Mouse (Mus musculus) hindbrain, embryonic 15.5 days (tissue): ENCODE results near the gene Defb25. TPM values are rescaled to one million over a fixed set of nuclear protein-coding genes. Genes with fewer than 3 reads are reported as not detected.

Source experiments
- ATAC-seq: fragments of 200-750 bp; cut with Nextera tagmentation; 2 replicates; pipeline ENCODE4 v1.8.0; 2017; ENCODE audit warnings: low read depth, moderate number of reproducible peaks, moderate TSS enrichment; ENCODE audit not compliant: low FRiP score
- H3K27ac ChIP-seq: fragments of 300-500 bp; sonication (generic); replicated peaks from 2 replicates; pipeline ENCODE4 v1.5.1; 2015; ENCODE audit warnings: mild to moderate bottlenecking, inconsistent platforms
- H3K27me3 ChIP-seq: fragments of 300-500 bp; sonication (generic); 2 replicates; pipeline ENCODE4 v1.6.1; 2015; ENCODE audit warnings: control low read depth, inconsistent platforms
- H3K36me3 ChIP-seq: fragments of 300-500 bp; sonication (generic); 2 replicates; pipeline ENCODE4 v1.6.1; 2015; ENCODE audit warnings: control low read depth, inconsistent platforms
- H3K4me1 ChIP-seq: fragments of 300-500 bp; sonication (generic); replicated peaks from 2 replicates; pipeline ENCODE4 v1.6.1; 2015; ENCODE audit warnings: control low read depth, inconsistent platforms
- H3K4me2 ChIP-seq: fragments of 300-500 bp; sonication (generic); 2 replicates; pipeline ENCODE4 v1.6.1; 2015; ENCODE audit warnings: moderate library complexity, mild to moderate bottlenecking, inconsistent platforms
- H3K4me3 ChIP-seq: fragments of 300-500 bp; sonication (generic); 2 replicates; pipeline ENCODE4 v1.5.1; 2015; ENCODE audit warnings: mild to moderate bottlenecking, inconsistent platforms
- H3K9ac ChIP-seq: fragments of 300-500 bp; sonication (generic); 2 replicates; pipeline ENCODE4 v1.6.1; 2015; ENCODE audit warnings: inconsistent platforms
- H3K9me3 ChIP-seq: fragments of 300-500 bp; sonication (generic); 2 replicates; pipeline ENCODE4 v1.6.1; 2016; ENCODE audit warnings: control low read depth, inconsistent platforms
- WGBS: fragments of 180-500 bp; shearing (Covaris S2); methylation state at CpG from one replicate; pipeline ENCODE4 v1.1.7; 2015; 5-methylcytosine and 5-hydroxymethylcytosine counted together
- polyA plus RNA-seq: library from polyadenylated mRNA; unstranded; fragments of >200 nt; fragmentation: Nextera tagmentation; extraction: Ambion mirVana; gene quantifications from 2 replicates; pipeline ENCODE4 v1.2.1, GENCODE M21; 2015

Defb25 gene
- polyA plus RNA-seq, 1 experiment from 2014 or later: not detected

- 7% methylated on average over 11 of the region's 11 CpGs for WGBS
- no peak overlapping the region for H3K9ac ChIP-seq
Measured at GRCm38 (mm10) chr2:152639406-152640113, 16.7 kb upstream of the Defb25 start.

GRCm38 (mm10) chr2:152638865-152639264, 16.0 kb upstream of the Defb25 start:
- Histone ChIP-seq H3K9me3 (no peaks in the 10 kb centered on the region), H3K36me3 (no peaks in the 10 kb centered on the region), H3K9ac (no peak overlapping the region), H3K4me2 (no peak overlapping the region), H3K4me1 (peaks cover 5% of the 10 kb centered on the region; the same call in 1 of the 2 replicates), H3K4me3 (no peak overlapping the region), H3K27me3 (no peaks in the 10 kb centered on the region), H3K27ac (no peak overlapping the region)
- ATAC-seq: no peak
- WGBS: 47% methylated on average over 6 of the region's 6 CpGs

More at GRCm38 (mm10) chr2:152639406-152640113, 16.7 kb upstream of the Defb25 start:
- Histone ChIP-seq H3K4me3 (no peak overlapping the region), H3K27ac (no peak overlapping the region), H3K4me1 (peaks cover 5% of the 10 kb centered on the region; the same call in 1 of the 2 replicates), H3K27me3 (no peaks in the 10 kb centered on the region), H3K4me2 (no peak overlapping the region), H3K36me3 (no peaks in the 10 kb centered on the region), H3K9me3 (no peaks in the 10 kb centered on the region)
- ATAC-seq: no peak

- no peak overlapping the region for H3K4me2 ChIP-seq
- no peaks in the 10 kb centered on the region for H3K9me3 ChIP-seq
- H3K27me3 ChIP-seq: no peaks in the 10 kb centered on the region
- no peaks in the 10 kb centered on the region for H3K36me3 ChIP-seq
- peaks cover 5% of the 10 kb centered on the region; the same call in 1 of the 2 replicates for H3K4me1 ChIP-seq
- ATAC-seq: no peak
- H3K27ac ChIP-seq: no peak overlapping the region
- WGBS: 91% methylated on average over 4 of the region's 4 CpGs
- no peak overlapping the region for H3K4me3 ChIP-seq
- no peak overlapping the region for H3K9ac ChIP-seq
Measured at GRCm38 (mm10) chr2:152637381-152637780, 14.5 kb upstream of the Defb25 start.

GRCm38 (mm10) chr2:152637006-152637322, 14.1 kb upstream of the Defb25 start:
- Histone ChIP-seq H3K27me3 (no peaks in the 10 kb centered on the region), H3K36me3 (no peaks in the 10 kb centered on the region), H3K4me1 (peaks cover 5% of the 10 kb centered on the region; the same call in 1 of the 2 replicates), H3K9me3 (no peaks in the 10 kb centered on the region), H3K9ac (no peak overlapping the region), H3K4me3 (no peak overlapping the region), H3K4me2 (no peak overlapping the region), H3K27ac (no peak overlapping the region)
- ATAC-seq: no peak
- WGBS: 83% methylated on average over 6 of the region's 6 CpGs

GRCm38 (mm10) chr2:152636246-152637005, 13.6 kb upstream of the Defb25 start:
- H3K27ac ChIP-seq: no peak overlapping the region
- no peaks in the 10 kb centered on the region for H3K36me3 ChIP-seq
- ATAC-seq: no peak
- H3K9ac ChIP-seq: no peak overlapping the region
- no peaks in the 10 kb centered on the region for H3K9me3 ChIP-seq
- WGBS: 69% methylated on average over 23 of the region's 23 CpGs
- no peaks in the 10 kb centered on the region for H3K27me3 ChIP-seq
- peaks cover 5% of the 10 kb centered on the region; the same call in 1 of the 2 replicates for H3K4me1 ChIP-seq
- no peak overlapping the region for H3K4me3 ChIP-seq
- H3K4me2 ChIP-seq: no peak overlapping the region

- 74% methylated on average over 29 of the region's 29 CpGs for WGBS
- no peaks in the 10 kb centered on the region for H3K4me1 ChIP-seq
- no peak overlapping the region for H3K4me3 ChIP-seq
- no peak overlapping the region for H3K4me2 ChIP-seq
- no peak for ATAC-seq
- peaks cover 1% of the 10 kb centered on the region; the same call in 1 of the 2 replicates for H3K27me3 ChIP-seq
- no peaks in the 10 kb centered on the region for H3K36me3 ChIP-seq
- H3K27ac ChIP-seq: no peak overlapping the region
- H3K9me3 ChIP-seq: no peaks in the 10 kb centered on the region
- H3K9ac ChIP-seq: no peak overlapping the region
Measured at GRCm38 (mm10) chr2:152634311-152634710, 11.5 kb upstream of the Defb25 start.

GRCm38 (mm10) chr2:152633334-152633733, 10.5 kb upstream of the Defb25 start:
- H3K27me3 ChIP-seq: peaks cover 8% of the 10 kb centered on the region
- peak overlapping the region; percentile 37 for H3K4me2 ChIP-seq
- H3K4me1 ChIP-seq: no peaks in the 10 kb centered on the region
- no peak overlapping the region for H3K27ac ChIP-seq
- H3K9me3 ChIP-seq: no peaks in the 10 kb centered on the region
- ATAC-seq: no peak
- H3K4me3 ChIP-seq: 0 out of 2 replicates have a peak overlapping the region, but pooled peaks have one; percentile 5
- H3K36me3 ChIP-seq: no peaks in the 10 kb centered on the region
- H3K9ac ChIP-seq: no peak overlapping the region
- 39% methylated on average over 17 of the region's 17 CpGs for WGBS

- 94% methylated on average over 6 of the region's 6 CpGs for WGBS
- H3K27ac ChIP-seq: no peak overlapping the region
- peaks cover 28% of the 10 kb centered on the region for H3K27me3 ChIP-seq
- no peak overlapping the region for H3K4me3 ChIP-seq
- H3K9ac ChIP-seq: no peak overlapping the region
- no peaks in the 10 kb centered on the region for H3K36me3 ChIP-seq
- no peak for ATAC-seq
- no peaks in the 10 kb centered on the region for H3K9me3 ChIP-seq
- no peak overlapping the region for H3K4me2 ChIP-seq
- H3K4me1 ChIP-seq: peaks cover 15% of the 10 kb centered on the region
Measured at GRCm38 (mm10) chr2:152629904-152630303, 7.1 kb upstream of the Defb25 start.

- peaks cover 28% of the 10 kb centered on the region for H3K27me3 ChIP-seq
- H3K4me1 ChIP-seq: peaks cover 15% of the 10 kb centered on the region
- H3K9ac ChIP-seq: no peak overlapping the region
- no peaks in the 10 kb centered on the region for H3K9me3 ChIP-seq
- no peak overlapping the region for H3K27ac ChIP-seq
- H3K36me3 ChIP-seq: no peaks in the 10 kb centered on the region
- no peak overlapping the region for H3K4me3 ChIP-seq
- WGBS: 71% methylated on average over 3 of the region's 3 CpGs
- ATAC-seq: no peak
- no peak overlapping the region for H3K4me2 ChIP-seq
Measured at GRCm38 (mm10) chr2:152629239-152629638, 6.4 kb upstream of the Defb25 start.

- 49% methylated on average over 17 of the region's 17 CpGs for WGBS
- Histone ChIP-seq H3K27me3 (peaks cover 28% of the 10 kb centered on the region), H3K4me2 (no peak overlapping the region)
Measured at GRCm38 (mm10) chr2:152628066-152628465, 5.2 kb upstream of the Defb25 start.

GRCm38 (mm10) chr2:152626774-152627591, 4.1 kb upstream of the Defb25 start, which contains the start of gene Rem1:
Gene Rem1 (plus strand): TSS chr2:152626951.
- WGBS: 2% methylated on average over 46 of the region's 59 CpGs
- H3K4me1 ChIP-seq: peaks cover 15% of the 10 kb centered on the region
- ATAC-seq: no peak
- H3K4me3 ChIP-seq: peak within 1 kb of the TSS; percentile 32
- H3K27ac ChIP-seq: no peak within 1 kb of the TSS
- H3K4me2 ChIP-seq: peak within 1 kb of the TSS; percentile 63
- 0 out of 2 replicates have a peak within 1 kb of the TSS, but pooled peaks have one; percentile 13 for H3K9ac ChIP-seq
- no peaks in the 10 kb centered on the region for H3K36me3 ChIP-seq
- no peaks in the 10 kb centered on the region for H3K9me3 ChIP-seq
- peaks cover 28% of the 10 kb centered on the region for H3K27me3 ChIP-seq

More at GRCm38 (mm10) chr2:152628066-152628465, 5.2 kb upstream of the Defb25 start:
- Histone ChIP-seq H3K4me1 (peaks cover 15% of the 10 kb centered on the region), H3K36me3 (no peaks in the 10 kb centered on the region), H3K27ac (no peak overlapping the region), H3K9me3 (no peaks in the 10 kb centered on the region), H3K9ac (no peak overlapping the region), H3K4me3 (no peak overlapping the region)
- no peak for ATAC-seq
